Mouse (Mus musculus) stomach, postnatal 0 days (tissue): ENCODE results near the gene Rpl23a.

Experiments
- CTCF ChIP-seq: IDR thresholded peaks from 2 replicates; pipeline ENCODE4 v1.5.1; 2016; ENCODE audit warnings: antibody characterized with exemption, low read depth, mild to moderate bottlenecking, moderate library complexity
- EP300 ChIP-seq: optimal IDR thresholded peaks from 2 replicates; pipeline ENCODE3; 2016; ENCODE audit warnings: antibody characterized with exemption

DNA sequence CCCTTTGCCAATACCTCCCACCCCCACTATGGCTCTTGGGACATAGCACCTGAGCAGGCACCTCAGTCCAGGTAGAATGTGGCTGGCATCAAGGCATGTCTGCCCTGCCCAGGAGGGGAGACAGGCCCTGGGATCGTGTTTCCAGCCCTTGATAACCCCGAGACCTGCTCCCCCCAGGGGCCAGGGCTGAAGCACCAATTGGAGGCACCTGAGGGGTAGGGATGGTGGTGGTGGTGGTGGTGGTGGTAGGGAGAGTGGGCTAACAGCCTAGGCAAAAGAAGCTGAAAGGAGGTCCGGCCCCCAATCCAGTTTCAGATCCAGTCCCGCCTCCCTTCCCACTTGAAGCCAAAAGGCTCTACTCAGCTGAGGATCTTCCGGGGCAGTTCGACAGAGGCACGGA is 23.8 kb downstream of the Rpl23a start:
- TF ChIP-seq EP300 (no peak), CTCF (no peak)
